Mouse (Mus musculus): ENCODE data around the gene Celf5. TPM values are rescaled to one million over a fixed set of nuclear protein-coding genes. Genes with fewer than 3 reads are reported as not detected.

The Celf5 gene
- 1.1 and 3.3 TPM in 2 replicates for polyA plus RNA-seq (2012; rRNA removed)

DNA sequence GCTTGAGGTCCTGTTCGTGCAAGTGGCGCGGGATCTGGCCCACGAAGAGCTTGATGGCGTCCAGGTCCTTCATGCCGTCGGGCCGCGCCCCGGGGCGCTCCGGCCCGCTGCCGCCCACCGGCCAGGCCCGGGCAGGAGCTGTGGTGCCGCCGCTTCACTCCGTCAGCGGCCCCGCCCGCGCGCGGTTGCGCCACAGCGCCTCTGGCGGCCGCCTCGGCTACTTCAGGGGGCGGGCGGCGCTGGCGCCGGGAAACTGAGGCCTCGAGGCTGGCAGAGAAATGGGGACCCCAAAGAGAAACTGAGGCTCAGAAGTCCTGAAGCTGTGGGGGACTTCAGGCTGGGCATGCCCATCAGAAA lies at the start of gene Celf5:
TSS of gene Celf5 (minus strand) at position 177 of the 357 bp plus-strand sequence.
- Histone ChIP-seq H3K27ac (ENCODE audit: insufficient read depth, low read depth, low read length) (no peak within 1 kb of the TSS), H3K4me3 (ENCODE audit: low read depth, low read length) (peak within 1 kb of the TSS; percentile 65), H3K36me3 (ENCODE audit: control insufficient read depth, insufficient read depth, low read length) (peaks cover 11% of the 10 kb centered on the region; the same call in 1 of the 2 replicates), H3K27me3 (ENCODE audit: control insufficient read depth, insufficient read depth, low read length) (peaks cover 21% of the 10 kb centered on the region), H3K4me1 (ENCODE audit: control insufficient read depth, insufficient read depth, insufficient read length, low read length) (peaks cover 8% of the 10 kb centered on the region; the same call in 1 of the 2 replicates)
- TF ChIP-seq CTCF (IDR thresholded peaks at IDR 0.05; ENCODE audit: extremely low read depth, insufficient read length, insufficient replicate concordance, low read depth, low read length) (peak; percentile 73), POLR2A (IDR thresholded peaks at IDR 0.05; ENCODE audit: low read depth, low read length) (no peak)
- WGBS = under 1% methylated on average over 36 of the region's 36 CpGs

DNA sequence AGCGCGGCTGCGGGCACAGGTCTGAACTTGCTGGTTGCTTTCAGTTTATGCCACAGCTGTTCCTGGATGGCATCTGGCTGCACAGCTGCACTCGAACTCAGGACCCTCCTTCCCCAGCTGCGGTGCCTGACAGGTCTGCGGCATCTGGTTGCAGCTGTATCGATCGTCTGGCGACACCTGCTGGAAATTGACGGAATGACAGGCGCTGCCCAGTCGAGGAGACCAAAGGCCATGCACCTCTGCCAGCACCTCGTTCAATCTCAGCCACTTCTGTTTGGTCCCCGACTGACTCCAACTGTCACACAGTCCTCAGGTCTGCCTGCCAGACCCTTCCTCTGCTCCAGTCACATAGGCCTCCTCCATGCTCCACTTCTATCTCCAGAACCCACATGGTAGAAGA lies 44.3 kb upstream of the Celf5 start:
- H3K4me3 ChIP-seq (ENCODE audit: low read depth, low read length) = no peak overlapping the region
- H3K4me1 ChIP-seq (ENCODE audit: control insufficient read depth, insufficient read depth, insufficient read length, low read length) = peaks cover 20% of the 10 kb centered on the region
- no peak for TF ChIP-seq POLR2A (IDR thresholded peaks at IDR 0.05; ENCODE audit: low read depth, low read length)
- peak; percentile 94 for TF ChIP-seq CTCF (IDR thresholded peaks at IDR 0.05; ENCODE audit: extremely low read depth, insufficient read length, insufficient replicate concordance, low read depth, low read length)
- WGBS = 4% methylated on average over 14 of the region's 14 CpGs
- no peaks in the 10 kb centered on the region for H3K27me3 ChIP-seq (ENCODE audit: control insufficient read depth, insufficient read depth, low read length)
- no peak overlapping the region for H3K27ac ChIP-seq (ENCODE audit: insufficient read depth, low read depth, low read length)
- H3K36me3 ChIP-seq (ENCODE audit: control insufficient read depth, insufficient read depth, low read length) = peaks cover 29% of the 10 kb centered on the region

DNA sequence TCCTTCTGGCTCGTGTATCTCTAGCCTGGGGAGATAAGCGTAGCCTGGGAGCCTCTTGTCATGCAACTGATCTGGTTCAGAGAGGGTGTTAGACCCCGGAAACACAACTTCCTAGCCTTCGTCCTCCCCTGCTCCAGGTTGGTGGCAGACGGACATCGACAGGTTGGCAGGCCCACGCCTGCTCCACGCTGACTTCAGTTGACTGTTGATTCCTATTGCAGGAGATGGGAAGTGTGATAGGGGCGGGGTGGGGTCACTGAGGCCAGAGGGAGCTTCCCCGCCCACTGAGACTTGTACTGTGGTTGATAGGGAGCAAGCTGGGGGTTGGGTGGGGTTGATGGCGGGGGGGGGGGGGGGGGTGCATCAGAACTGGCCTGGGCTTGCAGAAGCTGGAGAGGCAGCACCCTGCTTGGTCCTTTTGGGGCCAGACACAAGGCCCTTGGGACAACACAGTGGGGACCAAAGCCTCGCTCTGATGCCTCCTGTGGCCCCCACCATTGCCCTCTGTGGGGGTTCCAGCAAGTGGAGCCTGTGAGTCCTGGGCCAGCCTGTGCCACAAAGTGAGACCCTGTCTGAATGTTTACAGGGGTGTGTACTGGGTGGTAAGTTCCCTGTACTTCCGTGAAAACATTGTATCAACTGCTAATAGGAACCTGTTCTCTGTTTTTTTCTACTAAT lies 42.6 kb upstream of the Celf5 start:
- Histone ChIP-seq H3K36me3 (ENCODE audit: control insufficient read depth, insufficient read depth, low read length) (peaks cover 14% of the 10 kb centered on the region), H3K4me1 (ENCODE audit: control insufficient read depth, insufficient read depth, insufficient read length, low read length) (peaks cover 20% of the 10 kb centered on the region), H3K27ac (ENCODE audit: insufficient read depth, low read depth, low read length) (peak overlapping the region; percentile 21; the same call in 1 of the 2 replicates), H3K4me3 (ENCODE audit: low read depth, low read length) (no peak overlapping the region), H3K27me3 (ENCODE audit: control insufficient read depth, insufficient read depth, low read length) (no peaks in the 10 kb centered on the region)
- WGBS = 37% methylated on average over 13 of the region's 13 CpGs
- TF ChIP-seq CTCF (IDR thresholded peaks at IDR 0.05; ENCODE audit: extremely low read depth, insufficient read length, insufficient replicate concordance, low read depth, low read length) (no peak), POLR2A (IDR thresholded peaks at IDR 0.05; ENCODE audit: low read depth, low read length) (no peak)

DNA sequence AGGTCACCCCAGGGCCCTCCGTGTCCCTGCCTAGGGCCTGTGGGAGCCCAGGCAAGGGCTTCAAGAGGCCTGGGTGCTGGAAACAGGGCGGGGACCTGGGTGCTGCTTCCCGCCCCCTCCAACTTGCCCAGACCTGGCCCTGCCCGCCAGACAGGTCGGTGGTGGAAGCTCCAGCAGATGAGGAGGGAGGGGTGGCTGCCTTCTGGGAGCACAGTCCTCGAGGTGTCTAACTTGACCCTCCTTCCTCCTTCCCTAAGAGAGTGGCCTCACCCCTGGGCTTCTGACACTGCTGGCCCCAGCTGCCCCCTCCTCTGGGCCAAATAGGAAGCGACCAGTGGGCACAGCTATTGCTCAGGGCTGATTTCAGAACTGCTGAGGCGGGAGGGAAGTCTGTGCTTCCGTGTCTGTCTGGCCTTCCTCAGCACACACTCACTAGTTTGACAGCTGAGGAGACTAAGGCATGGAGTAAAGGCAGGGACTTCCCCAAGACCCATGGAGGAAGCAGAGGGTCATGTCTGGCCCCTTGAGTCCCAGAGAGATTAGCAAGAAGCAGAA lies 41.6 kb upstream of the Celf5 start, which contains the start of gene Gna15:
TSS of gene Gna15 (minus strand) at position 175 of the 555 bp plus-strand sequence.
- Histone ChIP-seq H3K4me3 (ENCODE audit: low read depth, low read length) (peak within 1 kb of the TSS; percentile 49), H3K27me3 (ENCODE audit: control insufficient read depth, insufficient read depth, low read length) (no peaks in the 10 kb centered on the region), H3K27ac (ENCODE audit: insufficient read depth, low read depth, low read length) (peak within 1 kb of the TSS; percentile 42), H3K4me1 (ENCODE audit: control insufficient read depth, insufficient read depth, insufficient read length, low read length) (peaks cover 26% of the 10 kb centered on the region), H3K36me3 (ENCODE audit: control insufficient read depth, insufficient read depth, low read length) (peaks cover 4% of the 10 kb centered on the region)
- TF ChIP-seq POLR2A (IDR thresholded peaks at IDR 0.05; ENCODE audit: low read depth, low read length) = no peak
- TF ChIP-seq CTCF (IDR thresholded peaks at IDR 0.05; ENCODE audit: extremely low read depth, insufficient read length, insufficient replicate concordance, low read depth, low read length) = no peak
- 31% methylated on average over 9 of the region's 9 CpGs for WGBS

DNA sequence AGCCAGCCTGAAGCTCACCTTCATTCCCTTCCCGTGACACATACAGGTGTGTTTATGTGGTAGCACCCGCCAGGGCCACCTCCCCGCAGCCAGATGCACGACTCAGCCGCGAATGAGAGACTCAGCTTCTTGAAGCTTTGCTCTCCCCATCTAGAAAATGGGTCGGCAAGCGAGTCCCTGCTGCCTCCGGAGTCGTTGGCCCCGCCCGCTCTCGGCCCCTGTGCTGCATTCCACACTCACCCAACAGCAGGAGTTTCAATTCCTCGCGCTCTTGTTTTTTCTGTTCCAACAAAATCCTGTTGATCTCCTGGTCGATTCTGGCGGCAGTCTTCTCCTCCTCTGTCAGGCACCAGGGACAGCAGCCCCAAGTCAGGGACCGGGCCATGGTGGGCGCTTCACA lies 41.1 kb upstream of the Celf5 start:
- peak overlapping the region; percentile 49 for H3K4me3 ChIP-seq (ENCODE audit: low read depth, low read length)
- no peaks in the 10 kb centered on the region for H3K27me3 ChIP-seq (ENCODE audit: control insufficient read depth, insufficient read depth, low read length)
- peaks cover 27% of the 10 kb centered on the region for H3K4me1 ChIP-seq (ENCODE audit: control insufficient read depth, insufficient read depth, insufficient read length, low read length)
- TF ChIP-seq CTCF (IDR thresholded peaks at IDR 0.05; ENCODE audit: extremely low read depth, insufficient read length, insufficient replicate concordance, low read depth, low read length) (no peak), POLR2A (IDR thresholded peaks at IDR 0.05; ENCODE audit: low read depth, low read length) (no peak)
- WGBS = 24% methylated on average over 19 of the region's 19 CpGs
- peak overlapping the region; percentile 42 for H3K27ac ChIP-seq (ENCODE audit: insufficient read depth, low read depth, low read length)
- H3K36me3 ChIP-seq (ENCODE audit: control insufficient read depth, insufficient read depth, low read length) = no peaks in the 10 kb centered on the region; the same call in 1 of the 2 replicates

DNA sequence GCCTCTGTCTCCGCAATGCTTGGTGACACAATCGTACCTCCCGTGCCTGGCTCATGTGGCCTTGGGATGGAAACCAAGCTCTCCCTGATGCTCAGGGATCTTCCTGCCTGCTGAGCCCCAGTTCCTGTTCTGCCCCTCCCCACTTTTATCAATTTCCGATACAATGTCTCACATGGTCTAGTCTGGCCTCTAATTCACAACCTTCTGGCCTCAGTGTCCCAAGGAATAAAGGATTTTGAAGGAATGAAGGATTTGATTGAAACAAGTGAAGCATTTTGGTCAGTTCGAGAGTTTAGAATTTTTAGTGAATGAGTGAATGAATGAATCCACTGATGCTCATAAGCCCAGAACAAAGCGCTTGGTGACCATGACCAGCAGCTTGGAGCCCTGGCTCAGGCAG lies 40.6 kb upstream of the Celf5 start:
- TF ChIP-seq CTCF (IDR thresholded peaks at IDR 0.05; ENCODE audit: extremely low read depth, insufficient read length, insufficient replicate concordance, low read depth, low read length) (no peak), POLR2A (IDR thresholded peaks at IDR 0.05; ENCODE audit: low read depth, low read length) (no peak)
- H3K27ac ChIP-seq (ENCODE audit: insufficient read depth, low read depth, low read length) = no peak overlapping the region
- H3K4me1 ChIP-seq (ENCODE audit: control insufficient read depth, insufficient read depth, insufficient read length, low read length) = peaks cover 30% of the 10 kb centered on the region
- H3K36me3 ChIP-seq (ENCODE audit: control insufficient read depth, insufficient read depth, low read length) = no peaks in the 10 kb centered on the region
- peak overlapping the region; percentile 49 for H3K4me3 ChIP-seq (ENCODE audit: low read depth, low read length)
- no peaks in the 10 kb centered on the region for H3K27me3 ChIP-seq (ENCODE audit: control insufficient read depth, insufficient read depth, low read length)
- WGBS = 84% methylated on average over 6 of the region's 6 CpGs

DNA sequence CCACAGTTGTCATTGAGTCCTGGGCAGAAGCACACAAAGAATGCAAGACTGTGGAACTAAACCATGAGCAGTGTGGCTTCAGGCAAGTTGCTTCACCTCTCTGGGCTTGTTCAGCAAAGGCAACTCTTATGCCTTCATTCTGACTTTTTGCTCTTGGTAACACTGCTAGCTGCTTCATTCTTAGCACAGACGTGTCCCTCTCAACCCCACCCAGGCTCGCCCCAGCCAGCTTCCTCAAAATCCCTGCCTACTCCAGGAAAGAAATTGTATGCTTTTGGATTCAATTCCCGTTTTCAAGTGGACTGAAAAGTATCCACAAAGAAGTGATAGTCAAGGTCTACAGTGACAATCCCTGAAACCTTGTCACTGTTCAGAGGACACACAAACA lies 37.5 kb upstream of the Celf5 start:
- no peaks in the 10 kb centered on the region for H3K27me3 ChIP-seq (ENCODE audit: control insufficient read depth, insufficient read depth, low read length)
- no peak for TF ChIP-seq POLR2A (IDR thresholded peaks at IDR 0.05; ENCODE audit: low read depth, low read length)
- TF ChIP-seq CTCF (IDR thresholded peaks at IDR 0.05; ENCODE audit: extremely low read depth, insufficient read length, insufficient replicate concordance, low read depth, low read length) = no peak
- H3K4me1 ChIP-seq (ENCODE audit: control insufficient read depth, insufficient read depth, insufficient read length, low read length) = peaks cover 29% of the 10 kb centered on the region
- 38% methylated on average over 3 of the region's 3 CpGs for WGBS
- H3K36me3 ChIP-seq (ENCODE audit: control insufficient read depth, insufficient read depth, low read length) = no peaks in the 10 kb centered on the region
- peak overlapping the region; percentile 10; the same call in 1 of the 2 replicates for H3K27ac ChIP-seq (ENCODE audit: insufficient read depth, low read depth, low read length)
- no peak overlapping the region for H3K4me3 ChIP-seq (ENCODE audit: low read depth, low read length)

All from small intestine, adult 2 months (tissue).